In the genomic region with DNA sequence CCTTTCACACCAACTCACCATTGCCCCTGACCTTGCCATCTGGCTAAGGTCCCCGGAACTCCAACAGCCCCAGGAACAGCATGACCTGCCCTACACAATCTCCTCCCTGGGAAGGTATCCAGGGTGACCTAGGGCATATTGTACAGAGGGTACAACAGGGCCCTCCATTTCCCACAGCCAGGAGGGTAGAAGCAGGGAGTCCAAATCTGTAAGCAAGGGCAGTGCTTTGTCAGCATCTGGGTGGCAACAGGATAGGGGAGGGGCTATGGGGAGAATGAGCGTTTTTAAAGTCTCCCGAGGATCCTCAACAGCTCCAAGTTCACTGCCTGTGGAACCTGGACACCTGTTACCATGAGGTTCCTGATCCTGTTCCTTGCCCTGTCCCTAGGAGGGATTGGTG, we compare ENCODE assay signal across 17 mouse cellular contexts. TPM values are rescaled to one million over a fixed set of nuclear protein-coding genes. Genes with fewer than 3 reads are reported as not detected.
"Had no signal": no experiment of that assay in that cellular context is flagged by ENCODE, and none has a peak within 500 bp of the region (broad histone marks: within the 10 kb centered on the region; RNA-seq: fewer than 3 reads in every experiment).

Gene Klk1b27, plus strand, starts transcription at position 301 of the 400 bp plus-strand sequence.

RNA-seq across cellular contexts. Expression of gene Klk1b27, which starts in this region (rescaled TPM):
- polyA plus RNA-seq: cortical plate, adult 2 months; embryonic facial prominence, embryonic 10.5 days; embryonic facial prominence, embryonic 11.5 days; embryonic facial prominence, embryonic 12.5 days; embryonic facial prominence, embryonic 13.5 days; embryonic facial prominence, embryonic 14.5 days; embryonic facial prominence, embryonic 15.5 days; erythroblast, embryonic 14.5 days; forebrain, embryonic 10.5 days; forebrain, embryonic 11.5 days; forebrain, embryonic 12.5 days; forebrain, embryonic 13.5 days; forebrain, embryonic 14.5 days; forebrain, embryonic 15.5 days; forebrain, embryonic 16.5 days; forebrain, postnatal 0 days; heart, adult 2 months had no signal
